Mouse (Mus musculus): ENCODE results near the gene Shisa7. TPM values are rescaled to one million over a fixed set of nuclear protein-coding genes. Genes with fewer than 3 reads are reported as not detected.
"Not testable (repeated sequence)": the region's sequence is repeated elsewhere in the genome, so short reads cannot be mapped to it uniquely, and the experiment has no call there.

Gene Shisa7
- polyA plus RNA-seq, 1 experiment from 2014 or later = 10.9 TPM

DNA sequence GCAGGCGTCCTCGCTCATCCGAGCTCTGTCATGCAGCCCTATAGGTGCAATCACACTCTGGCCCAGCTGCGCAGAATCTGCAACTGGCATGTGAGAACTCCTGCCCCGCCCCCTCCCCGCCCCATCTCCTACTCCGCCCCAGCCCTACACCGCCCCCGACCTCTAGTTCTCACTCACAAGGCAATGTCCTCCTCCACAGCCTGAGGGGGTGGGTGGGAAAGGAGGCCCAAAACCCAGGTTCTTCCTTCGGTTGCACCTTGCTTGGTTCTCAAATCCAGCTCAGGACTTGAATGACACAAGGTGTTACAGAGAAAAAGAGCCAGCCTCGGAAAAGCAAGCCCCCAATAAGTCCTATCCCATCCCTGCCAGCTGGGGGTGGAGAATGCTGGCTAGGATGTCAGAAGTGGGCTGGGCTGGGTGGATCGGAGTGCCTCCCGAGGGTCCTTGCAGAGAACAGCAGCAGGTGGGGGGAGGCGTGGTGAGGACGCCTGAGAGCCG, 1.8 kb downstream of the Shisa7 start:
- WGBS = under 1% methylated on average over 16 of the region's 16 CpGs
- ATAC-seq (ENCODE audit: low FRiP score) = peak; percentile 62
- no peaks in the 10 kb centered on the region for H3K9me3 ChIP-seq
- H3K27me3 ChIP-seq = peaks cover 20% of the 10 kb centered on the region
- peak overlapping the region; percentile 80 for H3K9ac ChIP-seq
- no peaks in the 10 kb centered on the region for H3K36me3 ChIP-seq
- H3K4me2 ChIP-seq = peak overlapping the region; percentile 81
- H3K4me3 ChIP-seq = peak overlapping the region; percentile 63
- peak overlapping the region; percentile 91 for H3K27ac ChIP-seq
- H3K4me1 ChIP-seq (replicated peaks) = peaks cover 46% of the 10 kb centered on the region

DNA sequence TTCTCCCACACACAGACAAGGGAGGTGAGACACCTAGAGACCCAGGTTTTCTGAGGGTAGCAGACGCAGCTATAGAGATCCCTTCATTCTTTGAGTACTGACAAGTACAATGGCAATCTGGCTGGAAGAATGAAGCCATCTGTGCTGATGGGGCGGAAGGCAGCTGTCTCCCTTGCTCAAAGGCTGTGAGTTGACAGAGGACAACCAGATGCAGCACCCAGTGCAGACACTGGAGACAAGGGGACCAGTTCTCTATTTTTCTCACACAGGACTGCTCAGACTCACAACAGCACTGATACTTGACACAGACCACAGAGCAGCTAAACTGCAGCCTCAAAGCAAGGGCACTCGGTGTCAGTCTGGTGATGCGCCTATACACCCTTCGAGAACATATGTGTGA, 2.4 kb downstream of the Shisa7 start:
- H3K27me3 ChIP-seq = peaks cover 21% of the 10 kb centered on the region
- 41% methylated on average over 5 of the region's 5 CpGs for WGBS
- H3K9ac ChIP-seq = peak overlapping the region; percentile 80
- peak overlapping the region; percentile 81 for H3K4me2 ChIP-seq
- ATAC-seq (ENCODE audit: low FRiP score) = peak; percentile 0; the same call in 1 of the 2 replicates
- H3K9me3 ChIP-seq = no peaks in the 10 kb centered on the region
- no peaks in the 10 kb centered on the region for H3K36me3 ChIP-seq
- peak overlapping the region; percentile 91 for H3K27ac ChIP-seq
- H3K4me3 ChIP-seq = peak overlapping the region; percentile 63
- peaks cover 51% of the 10 kb centered on the region for H3K4me1 ChIP-seq (replicated peaks)

GRCm38 (mm10) chr7:4837639-4838038, 6.9 kb downstream of the Shisa7 start:
- Histone ChIP-seq H3K27me3 (peaks cover 46% of the 10 kb centered on the region), H3K27ac (no peak overlapping the region), H3K4me3 (no peak overlapping the region), H3K4me1 (replicated peaks) (peaks cover 38% of the 10 kb centered on the region), H3K9ac (peak overlapping the region; percentile 43), H3K4me2 (no peak overlapping the region), H3K36me3 (peaks cover 10% of the 10 kb centered on the region; the same call in 1 of the 2 replicates), H3K9me3 (no peaks in the 10 kb centered on the region)
- 17% methylated on average over 1 of the region's 1 CpGs for WGBS
- no peak for ATAC-seq (ENCODE audit: low FRiP score)

- peak overlapping the region; percentile 82 for H3K4me2 ChIP-seq
- H3K9ac ChIP-seq = peak overlapping the region; percentile 85
- no peaks in the 10 kb centered on the region for H3K9me3 ChIP-seq
- peak; percentile 90 for ATAC-seq (ENCODE audit: low FRiP score)
- H3K36me3 ChIP-seq = peaks cover 21% of the 10 kb centered on the region
- peaks cover 26% of the 10 kb centered on the region for H3K4me1 ChIP-seq (replicated peaks)
- H3K27ac ChIP-seq = peak overlapping the region; percentile 94
- peak overlapping the region; percentile 62 for H3K4me3 ChIP-seq
- H3K27me3 ChIP-seq = peaks cover 50% of the 10 kb centered on the region
- WGBS = under 1% methylated on average over 51 of the region's 51 CpGs
Measured at GRCm38 (mm10) chr7:4836351-4836792, 8.1 kb downstream of the Shisa7 start.

GRCm38 (mm10) chr7:4835631-4836327, 8.7 kb downstream of the Shisa7 start:
- H3K9ac ChIP-seq = peak overlapping the region; percentile 85
- WGBS = 5% methylated on average over 33 of the region's 34 CpGs
- no peaks in the 10 kb centered on the region for H3K9me3 ChIP-seq
- peaks cover 55% of the 10 kb centered on the region for H3K27me3 ChIP-seq
- H3K4me2 ChIP-seq = peak overlapping the region; percentile 82
- H3K36me3 ChIP-seq = peaks cover 22% of the 10 kb centered on the region
- no peak; the same call in 1 of the 2 replicates for ATAC-seq (ENCODE audit: low FRiP score)
- peak overlapping the region; percentile 94 for H3K27ac ChIP-seq
- peaks cover 24% of the 10 kb centered on the region for H3K4me1 ChIP-seq (replicated peaks)
- H3K4me3 ChIP-seq = peak overlapping the region; percentile 62

DNA sequence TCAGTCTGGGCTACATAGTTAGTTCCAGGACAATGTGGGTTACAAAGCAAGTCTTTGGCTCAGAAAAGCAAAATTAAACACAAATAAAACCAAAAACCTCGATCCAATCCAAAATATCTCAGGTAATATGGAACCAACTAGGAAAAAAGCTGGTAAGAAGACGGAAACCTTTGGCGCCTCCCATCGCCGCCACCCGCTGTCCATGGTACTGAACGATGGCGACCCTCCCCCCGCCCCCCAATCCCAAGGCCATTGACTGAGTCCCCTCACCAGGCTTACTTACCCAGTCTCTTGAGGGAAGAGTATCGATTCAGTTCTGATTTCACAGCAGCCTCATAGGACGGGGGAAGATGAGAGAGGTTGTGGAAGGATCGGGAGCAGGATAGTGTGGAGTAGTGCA, 14.0 kb downstream of the Shisa7 start:
- H3K27ac ChIP-seq = no peak overlapping the region
- no peak overlapping the region for H3K4me2 ChIP-seq
- WGBS = 8% methylated on average over 12 of the region's 12 CpGs
- peaks cover 8% of the 10 kb centered on the region for H3K4me1 ChIP-seq (replicated peaks)
- ATAC-seq (ENCODE audit: low FRiP score) = no peak
- H3K27me3 ChIP-seq = peaks cover 57% of the 10 kb centered on the region
- no peak overlapping the region for H3K4me3 ChIP-seq
- peaks cover 54% of the 10 kb centered on the region for H3K36me3 ChIP-seq
- no peaks in the 10 kb centered on the region for H3K9me3 ChIP-seq
- 0 out of 2 replicates have a peak overlapping the region, but pooled peaks have one; percentile 35 for H3K9ac ChIP-seq

DNA sequence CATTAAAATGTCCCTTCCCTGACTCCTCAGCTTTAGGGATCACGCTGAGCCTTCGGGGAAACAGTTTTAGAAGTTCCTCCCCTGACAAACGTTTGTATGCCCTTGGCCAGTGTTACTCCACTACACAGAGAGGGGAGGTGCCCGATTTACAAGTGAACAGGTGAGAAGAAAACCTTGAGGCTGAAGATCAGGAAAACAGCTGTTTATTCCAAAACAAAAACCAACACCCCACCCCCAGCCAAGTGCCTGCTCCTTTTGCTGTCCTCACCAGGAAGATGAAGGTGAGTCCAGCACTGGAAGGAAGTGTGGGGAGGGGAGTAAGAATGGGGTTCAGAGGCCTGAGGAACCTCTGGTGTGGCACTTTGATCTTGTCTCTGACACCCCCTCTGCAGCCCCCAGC, 19.1 kb downstream of the Shisa7 start:
- Histone ChIP-seq H3K4me1 (replicated peaks) (no peaks in the 10 kb centered on the region), H3K9me3 (no peaks in the 10 kb centered on the region), H3K27me3 (peaks cover 19% of the 10 kb centered on the region), H3K36me3 (peaks cover 32% of the 10 kb centered on the region), H3K27ac (no peak overlapping the region), H3K4me3 (no peak overlapping the region), H3K4me2 (no peak overlapping the region), H3K9ac (no peak overlapping the region)
- 47% methylated on average over 4 of the region's 4 CpGs for WGBS
- no peak for ATAC-seq (ENCODE audit: low FRiP score)

- Histone ChIP-seq H3K4me1 (replicated peaks) (no peaks in the 10 kb centered on the region), H3K36me3 (0 out of 2 replicates have a peak, but pooled peaks cover 3% of the 10 kb centered on the region), H3K9me3 (no peaks in the 10 kb centered on the region), H3K27me3 (0 out of 2 replicates have a peak, but pooled peaks cover 3% of the 10 kb centered on the region), H3K4me3 (no peak overlapping the region), H3K27ac (no peak overlapping the region), H3K9ac (no peak overlapping the region), H3K4me2 (no peak overlapping the region)
- ATAC-seq (ENCODE audit: low FRiP score) = no peak
- 68% methylated on average over 6 of the region's 6 CpGs for WGBS
Measured at GRCm38 (mm10) chr7:4822162-4822907, 22.2 kb downstream of the Shisa7 start.

DNA sequence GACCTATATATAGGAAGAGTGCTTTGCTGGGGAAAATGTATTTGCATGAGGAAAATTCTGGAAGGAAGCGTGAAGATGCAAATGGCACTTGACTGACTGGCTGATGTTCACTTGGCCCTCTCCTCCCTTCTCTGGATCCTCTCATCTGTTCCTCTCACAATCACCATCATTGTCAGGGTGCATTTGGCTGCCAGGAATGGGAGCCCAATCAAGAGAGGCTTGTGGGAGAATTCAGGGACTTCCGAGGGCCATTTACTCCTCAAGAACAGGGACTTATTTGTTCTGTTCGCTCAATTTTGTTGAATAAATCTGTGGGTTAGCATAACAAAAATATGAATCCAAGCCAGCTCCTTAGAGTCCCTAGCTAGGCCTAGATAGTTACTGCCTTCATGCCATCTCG, 22.8 kb downstream of the Shisa7 start:
- H3K36me3 ChIP-seq = no peaks in the 10 kb centered on the region
- H3K4me2 ChIP-seq = no peak overlapping the region
- no peak for ATAC-seq (ENCODE audit: low FRiP score)
- H3K9me3 ChIP-seq = no peaks in the 10 kb centered on the region
- H3K4me3 ChIP-seq = no peak overlapping the region
- 87% methylated on average over 4 of the region's 4 CpGs for WGBS
- no peak overlapping the region for H3K27ac ChIP-seq
- no peaks in the 10 kb centered on the region for H3K4me1 ChIP-seq (replicated peaks)
- H3K9ac ChIP-seq = no peak overlapping the region
- H3K27me3 ChIP-seq = 0 out of 2 replicates have a peak, but pooled peaks cover 3% of the 10 kb centered on the region

GRCm38 (mm10) chr7:4820925-4821324, 23.6 kb downstream of the Shisa7 start:
- ATAC-seq (ENCODE audit: low FRiP score); H3K4me2 ChIP-seq; H3K36me3 ChIP-seq; H3K9ac ChIP-seq; H3K4me1 ChIP-seq (replicated peaks); H3K4me3 ChIP-seq; H3K9me3 ChIP-seq; H3K27ac ChIP-seq; H3K27me3 ChIP-seq: not testable (repeated sequence)
- WGBS = 94% methylated on average over 7 of the region's 7 CpGs

DNA sequence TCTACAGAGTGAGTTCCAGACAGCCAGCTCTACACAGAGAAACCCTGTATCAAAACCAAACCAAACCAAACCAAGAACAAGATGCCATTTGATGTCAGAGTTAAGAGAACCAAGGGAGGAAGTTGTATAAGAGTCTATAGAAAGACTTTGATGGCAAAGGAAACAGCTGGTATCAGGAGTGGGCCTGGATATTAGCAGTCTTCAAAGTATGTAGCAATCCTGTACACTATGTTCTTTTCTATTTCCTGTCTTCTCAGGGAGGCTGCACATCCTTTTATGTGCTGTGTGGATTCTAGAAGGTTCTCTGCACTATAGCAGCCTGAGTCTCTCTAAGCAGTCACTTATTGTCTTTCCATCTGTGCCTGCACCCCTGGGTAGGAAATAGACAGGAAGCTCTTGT, 27.9 kb downstream of the Shisa7 start:
- no peaks in the 10 kb centered on the region for H3K36me3 ChIP-seq
- peaks cover 6% of the 10 kb centered on the region for H3K4me1 ChIP-seq (replicated peaks)
- H3K27me3 ChIP-seq = no peaks in the 10 kb centered on the region
- no peak for ATAC-seq (ENCODE audit: low FRiP score)
- no peak overlapping the region for H3K9ac ChIP-seq
- H3K27ac ChIP-seq = no peak overlapping the region
- H3K9me3 ChIP-seq = no peaks in the 10 kb centered on the region
- H3K4me3 ChIP-seq = no peak overlapping the region
- H3K4me2 ChIP-seq = no peak overlapping the region

DNA sequence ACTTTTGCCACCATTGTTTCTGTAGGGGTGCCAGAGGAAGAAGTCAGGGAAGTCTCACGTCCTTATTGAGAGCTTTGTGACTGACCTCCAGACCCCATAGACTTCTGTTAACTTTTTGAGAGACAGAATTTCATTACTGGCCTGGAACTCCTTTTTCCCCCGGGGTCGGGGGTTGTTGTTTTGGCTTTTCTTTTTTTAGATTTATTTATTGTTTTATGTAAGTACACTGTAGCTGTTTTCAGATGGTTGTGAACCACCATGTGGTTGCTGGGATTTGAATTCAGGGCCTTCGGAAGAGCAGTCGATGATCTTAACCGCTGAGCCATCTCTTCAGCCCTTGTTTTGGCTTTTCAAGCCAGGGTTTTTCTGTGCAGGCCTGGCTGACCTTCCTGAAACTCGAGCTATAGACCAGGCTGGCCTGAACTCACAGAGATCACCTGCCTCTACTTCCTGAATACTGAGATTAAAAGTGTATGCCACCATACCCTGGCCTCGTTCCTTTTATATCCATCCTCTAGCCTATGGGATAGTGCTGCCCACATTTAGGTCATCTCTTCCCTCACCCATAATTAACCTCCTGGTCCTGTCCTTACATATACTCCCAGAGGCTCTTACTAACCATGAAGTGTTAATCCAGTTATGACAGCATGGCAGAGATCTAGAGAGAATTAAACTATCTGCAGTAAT, 31.2 kb downstream of the Shisa7 start:
- H3K27me3 ChIP-seq = no peaks in the 10 kb centered on the region
- H3K9me3 ChIP-seq = no peaks in the 10 kb centered on the region
- H3K9ac ChIP-seq = peak overlapping the region; percentile 69
- H3K27ac ChIP-seq = peak overlapping the region; percentile 98
- peak overlapping the region; percentile 82 for H3K4me2 ChIP-seq
- H3K4me3 ChIP-seq = peak overlapping the region; percentile 97
- no peak for ATAC-seq (ENCODE audit: low FRiP score)
- WGBS = 25% methylated on average over 8 of the region's 8 CpGs
- H3K36me3 ChIP-seq = peaks cover 17% of the 10 kb centered on the region
- peaks cover 32% of the 10 kb centered on the region for H3K4me1 ChIP-seq (replicated peaks)

Data from hindbrain, embryonic 13.5 days (tissue).